Mouse (Mus musculus) midbrain, embryonic 13.5 days (tissue): ENCODE measurements at regions not wholly inside any gene's neighbourhood (a gene's known extent, or its start where the extent isn't known, plus 50 kb on each side); places are given as distances from the start of the nearest gene placed in this dataset.
A peak's percentile ranks its signal among the peaks of the same experiment; 100 is the strongest.

ENCODE experiments used
- ATAC-seq: fragments of 200-750 bp; cut with Nextera tagmentation; 2 replicates; pipeline ENCODE4 v1.8.0; 2017; ENCODE audit warnings: mild to moderate bottlenecking, moderate TSS enrichment, moderate library complexity
- H3K27ac ChIP-seq: fragments of 300-500 bp; sonication (generic); 2 replicates; pipeline ENCODE4 v1.5.1; 2015; ENCODE audit warnings: inconsistent platforms, mild to moderate bottlenecking, moderate library complexity
- H3K27me3 ChIP-seq: fragments of 300-500 bp; sonication (generic); 2 replicates; pipeline ENCODE4 v1.6.1; 2015; ENCODE audit warnings: mild to moderate bottlenecking, inconsistent platforms
- H3K36me3 ChIP-seq: fragments of 300-500 bp; sonication (generic); 2 replicates; pipeline ENCODE4 v1.6.1; 2015; ENCODE audit warnings: mild to moderate bottlenecking, inconsistent platforms
- H3K4me1 ChIP-seq: fragments of 300-500 bp; sonication (generic); replicated peaks from 2 replicates; pipeline ENCODE4 v1.6.1; 2015; ENCODE audit warnings: inconsistent platforms
- H3K4me2 ChIP-seq: fragments of 300-500 bp; sonication (generic); replicated peaks from 2 replicates; pipeline ENCODE4 v1.6.1; 2015; ENCODE audit warnings: moderate library complexity, mild to moderate bottlenecking, inconsistent platforms
- H3K4me3 ChIP-seq: fragments of 300-500 bp; sonication (generic); replicated peaks from 2 replicates; pipeline ENCODE4 v1.5.1; 2015; ENCODE audit warnings: mild to moderate bottlenecking, inconsistent platforms
- H3K9ac ChIP-seq: fragments of 300-500 bp; sonication (generic); replicated peaks from 2 replicates; pipeline ENCODE4 v1.6.1; 2015; ENCODE audit warnings: mild to moderate bottlenecking, inconsistent platforms
- H3K9me3 ChIP-seq: fragments of 300-500 bp; sonication (generic); 2 replicates; pipeline ENCODE4 v1.6.1; 2016; ENCODE audit warnings: mild to moderate bottlenecking, inconsistent platforms
- WGBS: fragments of 180-500 bp; shearing (Covaris S2); methylation state at CpG from one replicate; pipeline ENCODE4 v1.1.7; 2015; 5-methylcytosine and 5-hydroxymethylcytosine counted together

DNA sequence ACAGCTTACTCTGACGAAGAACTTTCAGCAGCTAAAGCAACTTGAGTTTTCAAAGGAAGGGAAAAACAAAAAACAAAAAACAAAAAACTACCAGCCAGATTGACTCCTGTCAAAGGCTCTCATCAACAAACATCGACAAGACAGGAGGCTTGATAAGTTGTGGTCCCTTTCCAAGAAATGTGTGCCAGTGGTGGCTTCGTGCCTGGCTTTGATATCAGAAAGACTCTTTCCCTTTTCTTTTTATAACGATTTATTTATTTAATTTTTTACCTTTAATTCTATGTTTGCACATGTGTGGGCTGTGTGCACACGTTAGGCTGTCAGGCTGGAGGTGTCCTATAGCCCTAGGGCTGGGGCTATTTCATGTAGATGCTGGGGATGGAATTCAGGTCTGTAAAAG is 60.4 kb downstream of the Dact1 start:
- H3K9me3 ChIP-seq = no peaks in the 10 kb centered on the region
- H3K4me3 ChIP-seq = no peak overlapping the region
- H3K36me3 ChIP-seq = no peaks in the 10 kb centered on the region
- no peak overlapping the region for H3K4me2 ChIP-seq
- H3K9ac ChIP-seq = no peak overlapping the region
- H3K27me3 ChIP-seq = no peaks in the 10 kb centered on the region
- 67% methylated on average over 5 of the region's 5 CpGs for whole genome bisulfite sequencing
- H3K27ac ChIP-seq = no peak overlapping the region
- ATAC-seq = no peak
- peaks cover 11% of the 10 kb centered on the region for H3K4me1 ChIP-seq

DNA sequence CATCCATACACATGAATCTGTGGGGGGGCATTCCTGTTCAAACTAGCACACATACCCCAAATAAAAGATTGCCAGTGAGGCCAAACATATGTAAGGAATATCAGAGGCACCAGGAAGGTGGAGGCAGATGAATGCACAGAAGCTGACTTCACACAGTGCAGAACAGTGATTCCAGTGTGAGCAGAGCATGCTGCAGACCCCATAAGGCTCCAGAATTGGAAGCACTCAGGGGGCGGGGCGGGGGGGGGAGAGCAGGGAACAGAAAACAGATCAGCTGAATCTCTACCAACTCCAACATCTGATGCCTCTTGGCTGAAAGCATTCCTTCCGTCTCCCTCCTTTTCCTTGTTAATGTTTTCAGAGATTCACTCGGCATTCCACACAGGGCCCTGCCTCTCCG is 62.3 kb downstream of the Dact1 start:
- Histone ChIP-seq H3K9me3 (no peaks in the 10 kb centered on the region), H3K27ac (no peak overlapping the region), H3K4me2 (no peak overlapping the region), H3K4me1 (peaks cover 19% of the 10 kb centered on the region), H3K4me3 (no peak overlapping the region), H3K27me3 (no peaks in the 10 kb centered on the region), H3K36me3 (no peaks in the 10 kb centered on the region), H3K9ac (no peak overlapping the region)
- WGBS = 79% methylated on average over 5 of the region's 5 CpGs
- no peak for ATAC-seq

DNA sequence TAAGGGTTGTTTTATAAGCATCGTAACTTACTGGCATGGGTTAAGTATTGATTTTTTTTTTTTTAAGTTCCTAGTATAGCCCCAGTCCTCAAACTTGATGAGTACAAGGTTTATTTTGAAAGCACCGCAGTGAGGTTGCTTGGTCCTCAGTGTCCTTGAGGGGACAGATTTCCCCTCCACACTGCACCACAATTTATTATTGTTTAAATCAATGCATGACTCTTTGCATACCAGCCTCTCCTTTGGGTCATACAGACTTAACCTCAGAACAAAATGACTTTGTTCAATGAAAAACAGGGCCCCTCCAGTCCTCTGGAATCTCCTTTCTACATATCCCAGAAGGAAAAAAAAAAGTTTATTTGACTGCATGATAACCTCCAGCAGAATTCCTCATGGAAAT is 63.9 kb downstream of the Dact1 start:
- no peak for ATAC-seq
- Histone ChIP-seq H3K9ac (no peak overlapping the region), H3K9me3 (no peaks in the 10 kb centered on the region), H3K27me3 (no peaks in the 10 kb centered on the region), H3K27ac (no peak overlapping the region), H3K4me2 (no peak overlapping the region), H3K4me1 (peaks cover 22% of the 10 kb centered on the region), H3K4me3 (no peak overlapping the region), H3K36me3 (no peaks in the 10 kb centered on the region)
- WGBS = 74% methylated on average over 2 of the region's 2 CpGs

DNA sequence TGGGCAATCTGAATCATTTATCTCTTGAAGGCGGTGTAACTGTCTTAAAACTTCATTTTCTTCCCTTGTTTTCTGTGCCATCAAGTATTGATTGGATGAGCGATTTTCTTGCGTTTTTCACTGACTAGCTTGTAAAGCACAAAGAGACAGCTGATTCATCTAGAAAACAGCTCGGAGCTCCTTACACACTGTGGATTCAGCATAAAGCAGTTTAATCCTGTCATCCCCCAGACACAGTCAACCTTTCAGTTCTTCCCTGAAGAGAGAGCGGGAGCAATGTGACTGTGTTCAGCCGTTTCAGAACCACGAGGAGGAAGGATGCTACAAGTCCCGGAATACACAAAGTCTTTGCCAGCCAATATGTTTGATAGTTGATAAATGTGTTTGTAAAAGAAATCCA is 66.8 kb downstream of the Dact1 start:
- Histone ChIP-seq H3K27ac (0 out of 2 replicates have a peak overlapping the region, but pooled peaks have one; percentile 52), H3K27me3 (no peaks in the 10 kb centered on the region), H3K4me1 (peaks cover 16% of the 10 kb centered on the region), H3K4me3 (no peak overlapping the region), H3K36me3 (no peaks in the 10 kb centered on the region), H3K4me2 (no peak overlapping the region), H3K9ac (no peak overlapping the region), H3K9me3 (no peaks in the 10 kb centered on the region)
- WGBS = 48% methylated on average over 8 of the region's 8 CpGs
- no peak for ATAC-seq

DNA sequence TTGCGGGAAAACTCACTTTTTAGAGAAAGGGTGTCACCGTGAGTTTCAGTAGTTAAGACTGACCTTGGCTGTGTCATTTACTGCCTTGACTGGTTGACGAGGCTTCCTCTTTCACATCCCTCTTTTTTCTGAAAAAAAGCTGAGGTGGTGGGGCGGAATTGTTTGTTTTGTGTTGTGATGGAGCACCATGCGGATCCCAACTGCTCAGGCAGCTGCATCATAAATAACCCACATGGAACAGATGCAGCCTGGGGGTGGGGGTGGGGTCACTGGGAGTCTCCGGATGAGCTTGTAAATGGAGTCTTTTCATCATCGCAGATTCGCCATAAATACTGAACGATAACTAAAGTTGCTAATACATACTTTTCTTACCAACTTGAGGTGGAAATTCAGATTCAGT is 67.3 kb downstream of the Dact1 start:
- 61% methylated on average over 9 of the region's 9 CpGs for WGBS
- H3K27ac ChIP-seq = 0 out of 2 replicates have a peak overlapping the region, but pooled peaks have one; percentile 52
- H3K36me3 ChIP-seq = no peaks in the 10 kb centered on the region
- no peak for ATAC-seq
- peaks cover 16% of the 10 kb centered on the region for H3K4me1 ChIP-seq
- H3K9ac ChIP-seq = no peak overlapping the region
- H3K4me2 ChIP-seq = no peak overlapping the region
- no peaks in the 10 kb centered on the region for H3K27me3 ChIP-seq
- H3K9me3 ChIP-seq = no peaks in the 10 kb centered on the region
- no peak overlapping the region for H3K4me3 ChIP-seq

DNA sequence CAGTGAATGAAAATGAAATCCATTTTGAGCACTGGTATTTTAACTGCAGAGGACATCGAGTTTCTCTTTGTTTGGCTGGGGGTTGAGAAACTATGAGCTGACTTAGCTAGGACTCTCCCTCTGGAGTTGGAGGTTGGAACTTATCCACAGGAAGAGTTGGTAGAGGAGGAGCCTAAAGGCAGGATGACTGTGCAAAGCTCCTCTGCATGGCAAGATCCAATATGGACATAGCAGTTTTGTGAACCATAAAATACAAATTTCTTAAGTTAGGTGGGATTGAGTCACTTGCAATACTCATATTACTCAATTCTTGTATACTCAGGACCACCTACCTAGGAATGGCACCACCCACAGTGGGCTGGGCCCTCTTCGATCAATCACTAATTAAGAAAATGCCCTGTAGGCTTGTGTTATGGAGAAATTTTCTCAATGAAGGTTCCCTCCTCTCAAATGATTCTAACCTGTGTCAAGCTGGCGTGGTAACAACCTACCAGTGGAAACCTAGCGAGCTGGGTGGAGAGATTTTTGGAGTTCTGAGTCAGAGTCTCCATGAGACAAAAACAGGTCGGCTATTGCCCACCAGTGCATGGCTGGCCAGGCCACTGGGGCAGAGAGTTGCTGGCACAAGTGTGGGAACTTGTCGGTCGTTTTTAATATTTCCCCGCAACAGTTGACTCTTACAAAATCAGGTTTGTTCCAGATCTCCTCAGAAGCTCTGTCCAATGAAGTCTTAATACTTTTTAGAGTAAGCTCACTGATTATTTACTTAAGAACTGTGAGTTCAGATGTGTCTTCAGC is 70.1 kb downstream of the Dact1 start:
- H3K27me3 ChIP-seq = no peaks in the 10 kb centered on the region

DNA sequence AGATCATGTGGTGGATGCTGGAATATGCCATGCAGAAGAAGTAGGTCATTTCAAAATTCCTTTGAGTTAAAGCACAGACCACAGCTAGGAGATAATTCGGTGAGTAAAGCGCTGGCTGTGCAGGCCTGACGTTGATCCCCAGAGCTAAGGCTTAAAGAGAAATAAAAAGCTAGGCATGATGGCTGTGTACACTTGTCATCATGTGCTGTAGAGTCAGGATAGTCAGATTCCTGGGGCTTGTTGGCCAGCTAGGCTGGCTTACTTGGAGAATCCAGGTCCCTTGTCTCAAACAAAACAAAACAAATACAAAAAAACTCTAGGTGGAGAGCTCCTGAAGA is 70.7 kb downstream of the Dact1 start:
- ATAC-seq = no peak
- H3K9ac ChIP-seq = no peak overlapping the region
- H3K36me3 ChIP-seq = no peaks in the 10 kb centered on the region
- H3K4me2 ChIP-seq = no peak overlapping the region
- H3K4me3 ChIP-seq = no peak overlapping the region
- no peak overlapping the region for H3K27ac ChIP-seq
- H3K4me1 ChIP-seq = peaks cover 13% of the 10 kb centered on the region
- WGBS = 90% methylated on average over 3 of the region's 3 CpGs
- no peaks in the 10 kb centered on the region for H3K9me3 ChIP-seq
- H3K27me3 ChIP-seq = no peaks in the 10 kb centered on the region

More for the DNA sequence above, 70.1 kb downstream of the Dact1 start:
- 91% methylated on average over 8 of the region's 8 CpGs for WGBS
- H3K27ac ChIP-seq = no peak overlapping the region
- H3K36me3 ChIP-seq = no peaks in the 10 kb centered on the region
- peaks cover 13% of the 10 kb centered on the region for H3K4me1 ChIP-seq
- H3K9me3 ChIP-seq = no peaks in the 10 kb centered on the region
- ATAC-seq = no peak
- H3K4me3 ChIP-seq = no peak overlapping the region
- no peak overlapping the region for H3K9ac ChIP-seq
- no peak overlapping the region for H3K4me2 ChIP-seq

DNA sequence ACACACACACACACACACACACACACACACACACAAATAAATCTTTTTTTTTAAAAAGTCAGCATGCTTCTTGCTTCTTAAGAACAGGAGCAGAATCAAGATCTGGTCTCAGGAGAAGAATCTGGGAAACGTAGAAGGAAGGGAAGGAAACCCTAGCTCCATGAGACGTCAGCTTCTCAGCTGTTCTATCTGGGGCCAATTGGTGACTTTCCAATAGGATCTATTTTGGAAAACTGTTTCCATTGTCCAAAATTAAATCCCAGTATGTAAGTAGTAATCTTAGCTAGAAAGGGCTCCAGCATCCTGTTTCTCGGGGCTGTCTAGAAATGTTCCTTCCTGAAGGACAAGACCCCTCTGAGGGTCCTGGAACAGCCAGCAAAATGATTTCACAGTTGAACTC is 76.6 kb downstream of the Dact1 start:
- no peak for ATAC-seq
- Histone ChIP-seq H3K4me1 (no peaks in the 10 kb centered on the region), H3K36me3 (no peaks in the 10 kb centered on the region), H3K4me2 (no peak overlapping the region), H3K9ac (no peak overlapping the region), H3K9me3 (no peaks in the 10 kb centered on the region), H3K27me3 (no peaks in the 10 kb centered on the region), H3K4me3 (no peak overlapping the region), H3K27ac (no peak overlapping the region)
- WGBS = 89% methylated on average over 3 of the region's 3 CpGs

DNA sequence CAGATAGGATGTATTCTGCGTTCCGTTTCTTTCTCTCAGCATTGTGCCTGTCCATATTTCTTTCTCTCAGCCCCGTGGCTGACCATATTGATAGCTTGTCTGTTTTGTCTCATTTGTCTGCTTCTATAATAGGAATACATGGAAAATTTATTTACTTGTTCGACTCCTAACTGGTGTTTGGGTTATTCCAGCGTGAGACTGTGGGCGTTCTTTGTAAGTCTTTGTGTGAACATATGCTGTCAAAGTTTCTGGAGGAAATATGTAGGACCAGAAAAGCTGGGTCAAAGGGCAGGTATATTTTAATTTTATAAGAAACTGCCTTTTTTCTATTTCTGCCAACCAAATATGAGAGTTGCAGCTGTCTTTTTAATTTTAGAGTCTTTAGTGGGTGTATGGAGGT is 81.8 kb downstream of the Dact1 start:
- Histone ChIP-seq H3K27me3 (no peaks in the 10 kb centered on the region), H3K9ac (no peak overlapping the region), H3K4me3 (no peak overlapping the region), H3K27ac (no peak overlapping the region), H3K4me1 (no peaks in the 10 kb centered on the region), H3K36me3 (no peaks in the 10 kb centered on the region), H3K4me2 (no peak overlapping the region), H3K9me3 (no peaks in the 10 kb centered on the region)
- ATAC-seq = no peak
- 91% methylated on average over 6 of the region's 6 CpGs for WGBS

DNA sequence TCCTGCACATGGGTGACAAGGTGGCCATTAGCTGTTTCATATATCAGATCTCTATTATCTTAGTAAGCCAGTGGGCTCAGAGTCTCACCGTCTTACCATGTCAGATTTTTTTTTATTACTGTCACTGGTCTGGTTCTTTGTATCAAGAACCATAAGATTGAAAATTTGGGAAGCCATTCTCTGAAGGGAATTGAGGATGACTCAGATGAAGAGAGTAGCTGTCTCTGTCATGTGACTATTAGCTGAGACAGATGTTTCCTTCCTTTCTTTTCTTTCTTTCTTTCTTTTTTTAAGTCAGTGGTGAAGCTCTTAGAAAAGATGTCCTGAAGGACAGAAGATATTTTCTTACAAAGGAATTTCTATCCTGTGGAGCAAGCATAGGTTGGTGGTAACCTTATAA is 84.1 kb downstream of the Dact1 start:
- Histone ChIP-seq H3K4me1 (no peaks in the 10 kb centered on the region), H3K9me3 (no peaks in the 10 kb centered on the region), H3K27ac (no peak overlapping the region), H3K4me2 (no peak overlapping the region), H3K36me3 (no peaks in the 10 kb centered on the region), H3K27me3 (no peaks in the 10 kb centered on the region), H3K9ac (no peak overlapping the region), H3K4me3 (no peak overlapping the region)
- WGBS = 100% methylated on average over 1 of the region's 1 CpGs
- no peak for ATAC-seq

DNA sequence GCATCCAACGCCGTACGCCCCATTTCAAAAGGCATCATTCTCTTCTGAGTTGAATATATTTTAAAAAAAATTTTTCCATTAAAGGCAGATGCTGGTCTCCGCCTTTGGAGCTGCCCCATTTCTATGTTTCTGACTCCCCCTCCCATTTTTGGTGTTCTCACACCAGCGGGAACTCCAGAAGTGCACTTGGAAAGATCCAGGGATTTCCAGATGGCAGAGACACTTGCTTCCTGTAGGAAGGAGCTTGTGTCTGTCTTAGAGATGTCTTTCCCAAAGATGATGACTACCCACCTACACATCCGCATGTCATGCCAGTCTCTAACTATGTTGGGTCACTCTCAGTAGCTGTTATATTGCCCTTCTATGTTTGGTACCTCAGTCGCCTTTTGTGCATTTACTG is 87.8 kb downstream of the Dact1 start:
- ATAC-seq = no peak
- 92% methylated on average over 7 of the region's 7 CpGs for WGBS
- H3K27me3 ChIP-seq = no peaks in the 10 kb centered on the region

DNA sequence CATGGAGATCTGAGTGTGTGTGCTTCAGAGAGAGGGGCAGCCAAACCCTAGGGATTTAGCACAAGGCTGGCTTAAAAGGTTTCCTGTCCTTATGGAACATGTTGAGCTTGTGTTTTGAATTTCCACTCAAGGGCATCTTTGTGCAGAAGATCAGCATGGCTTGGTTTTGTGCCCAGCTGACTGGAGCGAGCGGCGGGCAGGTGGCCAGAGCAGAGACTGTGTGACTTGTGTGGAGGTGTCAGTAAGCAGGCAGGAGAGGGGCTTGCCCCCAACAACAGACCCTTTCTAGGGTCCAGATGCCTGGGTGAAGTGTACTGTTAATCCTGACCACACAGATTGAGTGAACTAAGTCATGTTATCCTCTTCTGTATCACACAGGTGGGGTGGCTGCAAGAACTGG is 89.0 kb downstream of the Dact1 start:
- Histone ChIP-seq H3K36me3 (no peaks in the 10 kb centered on the region), H3K9me3 (no peaks in the 10 kb centered on the region), H3K4me3 (no peak overlapping the region), H3K27me3 (no peaks in the 10 kb centered on the region), H3K27ac (no peak overlapping the region), H3K4me2 (no peak overlapping the region), H3K4me1 (peaks cover 11% of the 10 kb centered on the region), H3K9ac (no peak overlapping the region)
- WGBS = 88% methylated on average over 3 of the region's 3 CpGs
- ATAC-seq = no peak

More for the DNA sequence above, 87.8 kb downstream of the Dact1 start:
- Histone ChIP-seq H3K9me3 (no peaks in the 10 kb centered on the region), H3K27ac (no peak overlapping the region), H3K4me2 (no peak overlapping the region), H3K36me3 (no peaks in the 10 kb centered on the region), H3K9ac (no peak overlapping the region), H3K4me1 (peaks cover 10% of the 10 kb centered on the region), H3K4me3 (no peak overlapping the region)

DNA sequence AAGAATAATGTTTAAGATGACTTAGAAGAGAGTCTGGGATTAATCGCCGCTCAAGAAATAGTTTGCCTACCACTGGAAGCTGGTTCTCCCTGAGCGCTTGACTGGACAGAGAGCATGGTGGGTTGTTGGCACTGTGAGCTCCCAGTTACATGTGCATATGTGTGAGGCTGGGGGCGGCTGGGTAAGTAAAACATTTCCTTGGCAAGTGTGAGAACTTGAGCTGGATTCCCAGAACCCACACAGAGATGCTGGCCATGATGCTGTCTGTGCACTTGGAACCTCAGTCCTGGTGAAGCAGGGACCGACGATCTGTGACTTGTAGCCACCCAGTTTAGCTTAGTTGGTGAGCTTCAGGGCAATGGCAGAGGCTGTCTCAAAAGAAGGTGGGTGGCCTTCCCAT is 90.5 kb downstream of the Dact1 start:
- no peak overlapping the region for H3K4me2 ChIP-seq
- no peaks in the 10 kb centered on the region for H3K36me3 ChIP-seq
- H3K27ac ChIP-seq = no peak overlapping the region
- H3K4me3 ChIP-seq = no peak overlapping the region
- WGBS = 93% methylated on average over 6 of the region's 6 CpGs
- H3K9me3 ChIP-seq = no peaks in the 10 kb centered on the region
- H3K9ac ChIP-seq = no peak overlapping the region
- peaks cover 5% of the 10 kb centered on the region; the same call in 1 of the 2 replicates for H3K27me3 ChIP-seq
- H3K4me1 ChIP-seq = peaks cover 11% of the 10 kb centered on the region
- ATAC-seq = no peak
